Mouse (Mus musculus) intestine, postnatal 0 days (tissue): ENCODE results near the gene 4930558C23Rik. TPM values are rescaled to one million over a fixed set of nuclear protein-coding genes. Genes with fewer than 3 reads are reported as not detected.
A peak's percentile ranks its signal among the peaks of the same experiment; 100 is the strongest.

Experiments
- ATAC-seq: fragments of 200-750 bp; cut with Nextera tagmentation; 2 replicates; pipeline ENCODE4 v1.8.0; 2017; ENCODE audit warnings: mild to moderate bottlenecking, moderate TSS enrichment, moderate library complexity
- H3K27ac ChIP-seq: fragments of 300-500 bp; sonication (generic); 2 replicates; pipeline ENCODE4 v1.5.1; 2014; ENCODE audit warnings: mild to moderate bottlenecking, low read depth, low read length, moderate library complexity
- H3K27me3 ChIP-seq: fragments of 300-500 bp; sonication (generic); replicated peaks from 2 replicates; pipeline ENCODE4 v1.6.1; 2014; ENCODE audit warnings: low read length, mixed read lengths; ENCODE audit not compliant: control insufficient read depth, insufficient read depth
- H3K36me3 ChIP-seq: fragments of 300-500 bp; sonication (generic); 2 replicates; pipeline ENCODE4 v1.6.1; 2014; ENCODE audit warnings: mild to moderate bottlenecking, moderate library complexity; ENCODE audit not compliant: control insufficient read depth, insufficient read depth
- H3K4me1 ChIP-seq: fragments of 300-500 bp; sonication (generic); replicated peaks from 2 replicates; pipeline ENCODE4 v1.6.1; 2014; ENCODE audit warnings: antibody characterized with exemption, low read length, mixed read lengths; ENCODE audit not compliant: control insufficient read depth, insufficient read depth
- H3K4me2 ChIP-seq: fragments of 300-500 bp; sonication (generic); replicated peaks from 2 replicates; pipeline ENCODE4 v1.6.1; 2014; ENCODE audit warnings: low read depth, mild to moderate bottlenecking, moderate library complexity
- H3K4me3 ChIP-seq: fragments of 300-500 bp; sonication (generic); 2 replicates; pipeline ENCODE4 v1.5.1; 2014; ENCODE audit warnings: low read depth, low read length
- H3K9ac ChIP-seq: fragments of 300-500 bp; sonication (generic); 2 replicates; pipeline ENCODE4 v1.6.1; 2014; ENCODE audit warnings: mild to moderate bottlenecking, low read depth, low read length
- H3K9me3 ChIP-seq: fragments of 300-500 bp; sonication (generic); 2 replicates; pipeline ENCODE4 v1.6.1; 2016; ENCODE audit warnings: mixed run types; ENCODE audit not compliant: control insufficient read depth
- CTCF ChIP-seq: sonication (generic); IDR thresholded peaks from 2 replicates; pipeline ENCODE4 v1.5.1; 2016; ENCODE audit warnings: low read depth, mild to moderate bottlenecking, control low read depth, antibody characterized with exemption, moderate library complexity
- WGBS: fragments of 180-500 bp; shearing (Covaris S2); extraction: QIAGEN DNeasy Blood & Tissue Kit; methylation state at CpG from one replicate; pipeline ENCODE4 v1.1.7; 2014; 5-methylcytosine and 5-hydroxymethylcytosine counted together
- polyA plus RNA-seq: library from polyadenylated mRNA; unstranded; fragments of >200 nt; fragmentation: Nextera tagmentation; extraction: Ambion mirVana; gene quantifications from 2 replicates; pipeline ENCODE4 v1.2.1, GENCODE M21; 2015

4930558C23Rik gene
- polyA plus RNA-seq, result not detected in 2 replicates

DNA sequence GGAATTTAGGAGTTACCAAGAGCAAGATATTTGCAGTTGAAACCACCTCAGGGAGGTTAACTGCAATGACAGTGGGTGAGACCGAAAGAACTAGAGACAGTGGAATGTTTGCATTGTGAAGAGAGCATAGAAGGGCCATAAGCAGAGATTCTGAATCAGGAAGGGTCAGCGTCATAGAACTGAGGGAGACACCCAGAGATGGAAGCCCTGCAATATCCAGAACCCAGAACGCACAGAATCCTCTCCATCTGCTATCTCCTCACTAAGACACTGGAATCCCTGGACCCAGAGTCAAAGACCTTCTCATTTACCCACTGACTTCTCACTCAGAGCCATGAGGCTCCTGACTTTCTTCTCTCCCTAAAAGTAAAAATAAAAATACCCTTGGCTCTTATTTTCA lies at the start of gene 4930558C23Rik:
Gene 4930558C23Rik, minus strand, starts transcription at position 101 of the 400 bp plus-strand sequence.
- Histone ChIP-seq H3K9ac (no peak within 1 kb of the TSS), H3K9me3 (no peaks in the 10 kb centered on the region), H3K36me3 (no peaks in the 10 kb centered on the region), H3K4me1 (no peaks in the 10 kb centered on the region), H3K27me3 (no peaks in the 10 kb centered on the region), H3K4me3 (no peak within 1 kb of the TSS), H3K27ac (no peak within 1 kb of the TSS), H3K4me2 (no peak within 1 kb of the TSS)
- no peak for TF ChIP-seq CTCF
- no peak for ATAC-seq
- 78% methylated on average over 3 of the region's 3 CpGs for WGBS

DNA sequence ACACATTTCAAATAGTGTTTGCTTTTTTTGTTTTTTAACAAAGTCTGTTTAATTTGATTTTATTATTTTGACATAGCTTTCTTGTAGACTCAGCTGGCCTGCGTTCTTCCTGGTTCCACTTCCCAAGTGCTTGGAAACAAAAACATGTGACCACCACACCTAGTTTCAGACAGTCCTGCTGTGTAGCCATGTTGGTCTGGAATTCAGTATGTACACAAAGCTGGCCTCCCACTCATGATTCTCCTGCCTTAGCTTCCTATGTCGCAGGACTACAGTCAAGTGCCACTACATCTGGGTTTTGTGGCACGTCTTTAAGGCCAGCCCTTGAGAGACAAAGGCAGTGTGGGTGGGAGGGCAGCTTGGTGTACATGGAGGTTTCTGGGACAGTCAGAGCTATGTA lies 48.3 kb upstream of the 4930558C23Rik start:
- no peaks in the 10 kb centered on the region for H3K4me1 ChIP-seq
- H3K27ac ChIP-seq, result no peak overlapping the region
- no peaks in the 10 kb centered on the region for H3K9me3 ChIP-seq
- no peak for TF ChIP-seq CTCF
- no peaks in the 10 kb centered on the region for H3K27me3 ChIP-seq
- WGBS, result 88% methylated on average over 3 of the region's 3 CpGs
- H3K4me2 ChIP-seq, result no peak overlapping the region
- ATAC-seq, result no peak
- H3K4me3 ChIP-seq, result no peak overlapping the region
- no peak overlapping the region for H3K9ac ChIP-seq
- peaks cover 29% of the 10 kb centered on the region for H3K36me3 ChIP-seq

DNA sequence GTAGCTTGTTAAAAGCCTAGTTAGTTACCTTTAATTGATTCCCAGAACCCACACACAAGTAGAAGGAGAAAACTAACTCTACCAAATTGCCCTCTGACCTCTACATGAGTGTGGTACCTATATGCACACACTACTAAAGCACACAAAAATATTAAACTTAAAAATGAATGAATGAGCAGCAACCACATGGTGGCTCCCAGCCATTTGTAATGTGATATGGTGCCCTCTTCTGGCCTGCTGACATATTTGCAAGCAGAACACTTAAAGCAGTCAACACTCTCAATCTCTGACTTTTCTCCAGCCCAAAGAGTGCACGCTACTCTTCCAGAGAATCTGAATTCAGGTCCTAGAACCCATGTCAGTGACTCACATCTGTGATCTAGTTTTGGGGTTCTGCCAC lies 47.8 kb upstream of the 4930558C23Rik start:
- peak; percentile 86 for TF ChIP-seq CTCF
- H3K9ac ChIP-seq, result no peak overlapping the region
- H3K4me1 ChIP-seq, result no peaks in the 10 kb centered on the region
- no peaks in the 10 kb centered on the region for H3K9me3 ChIP-seq
- peaks cover 30% of the 10 kb centered on the region for H3K36me3 ChIP-seq
- no peaks in the 10 kb centered on the region for H3K27me3 ChIP-seq
- no peak overlapping the region for H3K27ac ChIP-seq
- 47% methylated on average over 1 of the region's 1 CpGs for WGBS
- no peak for ATAC-seq
- no peak overlapping the region for H3K4me2 ChIP-seq
- H3K4me3 ChIP-seq, result no peak overlapping the region

DNA sequence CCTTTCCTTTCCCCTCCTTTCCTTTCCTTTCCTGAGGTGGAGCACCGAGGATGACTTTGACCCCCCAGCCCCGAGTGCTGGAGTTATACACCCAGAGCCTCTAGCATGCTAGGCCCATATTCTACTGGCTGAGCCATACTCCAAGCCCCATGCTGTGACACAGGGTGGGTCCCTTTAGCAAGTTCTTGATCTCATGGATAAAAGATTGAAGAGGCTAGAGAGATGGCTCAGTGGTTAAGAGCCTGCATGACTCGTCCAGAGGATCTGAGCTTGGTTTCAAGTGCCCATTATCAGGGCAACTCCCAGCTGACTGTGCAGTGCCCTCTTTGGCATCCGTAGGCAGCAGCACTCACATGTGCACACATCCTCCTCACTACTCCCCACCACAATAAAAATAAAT lies 42.7 kb upstream of the 4930558C23Rik start:
- no peak for TF ChIP-seq CTCF
- Histone ChIP-seq H3K4me1 (no peaks in the 10 kb centered on the region), H3K36me3 (peaks cover 9% of the 10 kb centered on the region; the same call in 1 of the 2 replicates), H3K27me3 (no peaks in the 10 kb centered on the region), H3K27ac (no peak overlapping the region), H3K9me3 (no peaks in the 10 kb centered on the region), H3K4me3 (no peak overlapping the region), H3K4me2 (no peak overlapping the region), H3K9ac (no peak overlapping the region)
- no peak for ATAC-seq
- 67% methylated on average over 4 of the region's 4 CpGs for WGBS

DNA sequence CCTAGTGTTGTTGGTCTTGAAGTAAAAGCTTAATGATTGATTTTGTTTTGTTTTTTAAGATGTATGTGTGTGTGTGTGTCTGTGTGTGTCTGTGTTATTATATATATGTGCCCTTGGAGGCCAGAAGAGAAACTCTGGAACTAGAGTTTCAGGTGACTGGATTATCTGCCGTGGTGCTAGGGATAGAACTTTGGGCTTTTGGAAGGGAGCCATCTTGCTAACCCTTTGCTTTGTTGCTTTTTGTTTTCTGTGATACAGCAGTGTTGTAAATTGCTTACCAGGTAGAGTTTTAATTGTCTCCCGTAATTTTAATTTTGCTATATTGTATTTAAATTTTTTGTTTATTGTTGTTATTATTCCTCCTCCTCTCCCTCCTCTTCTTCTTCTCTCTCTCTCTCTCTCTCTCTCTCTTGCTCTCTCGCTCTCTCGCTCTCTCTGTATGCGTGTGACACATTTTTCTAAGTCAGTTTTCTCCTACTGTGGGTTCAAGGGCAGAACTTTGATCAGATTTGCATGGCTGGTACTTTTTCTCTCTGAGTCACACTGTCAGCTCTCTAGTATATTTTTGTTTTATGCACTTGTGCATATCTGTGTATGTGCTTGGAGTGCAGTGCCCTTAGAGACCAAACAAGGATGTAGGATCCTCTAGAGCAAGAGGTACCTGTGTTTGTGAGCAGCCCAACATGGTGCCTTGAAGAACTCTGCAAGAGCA lies 39.9 kb upstream of the 4930558C23Rik start:
- WGBS, result 86% methylated on average over 5 of the region's 5 CpGs
- peaks cover 10% of the 10 kb centered on the region for H3K36me3 ChIP-seq
- no peaks in the 10 kb centered on the region for H3K27me3 ChIP-seq
- TF ChIP-seq CTCF, result no peak
- no peak for ATAC-seq
- no peaks in the 10 kb centered on the region for H3K9me3 ChIP-seq
- H3K27ac ChIP-seq, result no peak overlapping the region
- no peak overlapping the region for H3K4me3 ChIP-seq
- H3K4me1 ChIP-seq, result no peaks in the 10 kb centered on the region
- no peak overlapping the region for H3K4me2 ChIP-seq
- H3K9ac ChIP-seq, result no peak overlapping the region

DNA sequence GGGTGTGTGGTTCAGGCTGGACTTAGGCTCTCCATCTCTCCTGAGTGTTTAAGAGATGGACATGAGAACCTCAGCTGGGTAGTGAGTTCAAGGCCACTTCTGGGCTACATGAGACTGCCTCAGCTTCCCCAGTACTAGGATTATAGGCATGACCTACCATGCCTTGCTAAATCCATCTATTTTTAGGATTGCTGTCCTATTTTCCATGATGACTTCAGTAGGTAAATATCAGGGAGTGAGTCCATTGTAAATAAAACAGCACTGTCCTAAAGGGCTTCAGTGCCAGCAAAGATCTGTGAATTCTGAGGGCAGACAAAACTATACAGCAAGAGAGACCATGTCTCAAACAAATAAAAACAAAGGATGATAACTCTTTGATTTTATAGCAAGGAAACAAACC lies 37.0 kb upstream of the 4930558C23Rik start:
- no peaks in the 10 kb centered on the region for H3K4me1 ChIP-seq
- no peak overlapping the region for H3K4me2 ChIP-seq
- no peak overlapping the region for H3K4me3 ChIP-seq
- H3K36me3 ChIP-seq, result peaks cover 6% of the 10 kb centered on the region
- H3K27me3 ChIP-seq, result no peaks in the 10 kb centered on the region
- ATAC-seq, result no peak
- TF ChIP-seq CTCF, result no peak
- H3K27ac ChIP-seq, result no peak overlapping the region
- H3K9ac ChIP-seq, result no peak overlapping the region
- H3K9me3 ChIP-seq, result no peaks in the 10 kb centered on the region
